Mouse (Mus musculus): ENCODE measurements around the gene Ccdc137.

- TF ChIP-seq CTCF (IDR thresholded peaks at IDR 0.05; ENCODE audit: control insufficient read depth, insufficient read depth, low read length) (no peak), POLR2A (IDR thresholded peaks at IDR 0.05; ENCODE audit: borderline replicate concordance, control insufficient read depth, low read depth, low read length) (no peak)
These were observed 7.6 kb downstream of the Ccdc137 start for GRCm38 (mm10) chr11:120465521-120465920.

Data from bone marrow, adult 2 months (tissue).